Mouse (Mus musculus) brain, embryonic 14.5 days (tissue): Measurements from ENCODE around the gene 4930404N11Rik. TPM values are rescaled to one million over a fixed set of nuclear protein-coding genes. Genes with fewer than 3 reads are reported as not detected.

Source experiments
- DNase-seq: peaks from one replicate; pipeline ENCODE4 v3.0.0-alpha.2; 2011; ENCODE audit warnings: low read depth
- CTCF ChIP-seq: fragments of 200-500 bp; IDR thresholded peaks from 2 replicates; pipeline ENCODE4 v1.5.1; 2012; ENCODE audit warnings: inconsistent platforms, mild to moderate bottlenecking, moderate library complexity, borderline replicate concordance; ENCODE audit not compliant: insufficient read depth, insufficient read length; ENCODE audit errors: extremely low read depth
- POLR2A ChIP-seq: fragments of 200-500 bp; IDR thresholded peaks from 2 replicates; pipeline ENCODE4 v1.6.1; 2012; ENCODE audit warnings: mild to moderate bottlenecking, inconsistent platforms, borderline replicate concordance; ENCODE audit not compliant: poor library complexity, insufficient read depth, insufficient read length, severe bottlenecking; ENCODE audit errors: extremely low read depth
- polyA plus RNA-seq: library from polyadenylated mRNA; depleted of rRNA; stranded (reverse); fragments of >200 nt; gene quantifications from 2 replicates; pipeline ENCODE4 v1.2.3, GENCODE M21; 2012

The 4930404N11Rik gene
- polyA plus RNA-seq, 1 experiment = 0.19 TPM

GRCm38 (mm10) chr10:81406504-81407440 lies 41.2 kb upstream of the 4930404N11Rik start:
- no peak for TF ChIP-seq CTCF
- no peak for TF ChIP-seq POLR2A
- DNase-seq = no peak

- DNase-seq = no peak
- TF ChIP-seq CTCF (peak; percentile 66), POLR2A (no peak)
Measured at GRCm38 (mm10) chr10:81405588-81406201, 40.1 kb upstream of the 4930404N11Rik start.

- no peak for TF ChIP-seq CTCF
- no peak for DNase-seq
Measured at GRCm38 (mm10) chr10:81404720-81405119, 39.1 kb upstream of the 4930404N11Rik start.

- TF ChIP-seq CTCF = no peak
- no peak for TF ChIP-seq POLR2A
- DNase-seq = no peak
Measured at GRCm38 (mm10) chr10:81404082-81404481, 38.5 kb upstream of the 4930404N11Rik start.

GRCm38 (mm10) chr10:81403511-81403910 lies 37.9 kb upstream of the 4930404N11Rik start:
- TF ChIP-seq CTCF (no peak), POLR2A (no peak)
- DNase-seq = no peak

- DNase-seq = no peak
- TF ChIP-seq POLR2A = no peak
- TF ChIP-seq CTCF = no peak
Measured at GRCm38 (mm10) chr10:81402227-81402765, 36.7 kb upstream of the 4930404N11Rik start.

- TF ChIP-seq POLR2A (no peak), CTCF (0 out of 2 replicates have a peak, but pooled peaks have one; percentile 11)
- peak; percentile 92 for DNase-seq
Measured at GRCm38 (mm10) chr10:81401521-81402226, 36.1 kb upstream of the 4930404N11Rik start.

- peak; percentile 58 for DNase-seq
- TF ChIP-seq POLR2A (no peak), CTCF (no peak)
Measured at GRCm38 (mm10) chr10:81401205-81401520, 35.5 kb upstream of the 4930404N11Rik start.

- peak; percentile 65 for DNase-seq
- no peak for TF ChIP-seq CTCF
- TF ChIP-seq POLR2A = no peak
Measured at GRCm38 (mm10) chr10:81400371-81401204, 35.0 kb upstream of the 4930404N11Rik start.

GRCm38 (mm10) chr10:81399798-81400308 lies 34.2 kb upstream of the 4930404N11Rik start:
- no peak for TF ChIP-seq CTCF
- TF ChIP-seq POLR2A = no peak
- DNase-seq = no peak

- TF ChIP-seq POLR2A = no peak
- DNase-seq = no peak
Measured at GRCm38 (mm10) chr10:81399296-81399695, 33.7 kb upstream of the 4930404N11Rik start.

- TF ChIP-seq POLR2A (no peak), CTCF (no peak)
- DNase-seq = no peak
Measured at GRCm38 (mm10) chr10:81396749-81397148, 31.1 kb upstream of the 4930404N11Rik start.
